ENCODE assay signal across 21 mouse cellular contexts in the genomic region with DNA sequence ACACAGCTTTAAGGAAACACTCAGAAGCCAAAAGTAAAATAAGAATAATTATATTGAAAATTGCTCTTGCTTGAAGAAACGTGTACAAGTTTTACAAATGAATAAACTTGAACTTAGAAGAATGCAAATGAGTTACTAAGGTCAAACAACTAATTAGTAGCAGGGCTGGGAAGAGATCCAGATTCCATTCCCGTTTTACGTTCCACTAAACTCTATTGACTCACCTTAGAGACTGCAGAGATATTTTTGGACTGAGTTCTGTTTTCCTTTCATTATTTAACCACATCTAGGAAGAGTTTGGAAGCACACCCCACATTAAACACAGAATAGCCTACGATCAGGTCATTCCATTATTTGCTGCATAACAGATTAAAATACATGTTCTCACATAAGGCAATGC.
DNase-seq lines count a peak whose midpoint lies in the region; ATAC-seq and TF ChIP-seq lines count a peak whose summit lies in the region.
"Had no signal": no experiment of that assay in that cellular context is flagged by ENCODE, and none has a peak within 500 bp of the region (broad histone marks: within the 10 kb centered on the region; RNA-seq: fewer than 3 reads in every experiment).

No protein-coding gene starts in this region.

- no peaks in the 10 kb centered on the region for H3K36me3 ChIP-seq in forebrain, embryonic 14.5 days (ENCODE audit: control insufficient read depth, insufficient read depth, low read length)
- no peaks in the 10 kb centered on the region for H3K36me3 ChIP-seq in forebrain, embryonic 11.5 days (ENCODE audit: control insufficient read depth, insufficient read depth, low read length)
- H3K36me3 ChIP-seq: embryonic facial prominence, embryonic 13.5 days; forebrain, embryonic 10.5 days; heart, embryonic 13.5 days; hindbrain, embryonic 15.5 days had no signal

- no peak overlapping the region for H3K4me2 ChIP-seq in forebrain, embryonic 14.5 days (ENCODE audit: low read length)
- no peak overlapping the region for H3K4me2 ChIP-seq in forebrain, embryonic 11.5 days (ENCODE audit: low read depth, low read length, severe bottlenecking)
- H3K4me2 ChIP-seq: embryonic facial prominence, embryonic 13.5 days; heart, embryonic 13.5 days; hindbrain, embryonic 15.5 days had no signal

- DNase-seq in forebrain, embryonic 14.5 days (ENCODE audit: low spot score): peak; percentile 45
- DNase-seq in forebrain, embryonic 11.5 days (ENCODE audit: low spot score): no peak
- peak; percentile 94 for DNase-seq in kidney, adult 9 months
- DNase-seq in kidney, adult 18-20 months: no peak
- DNase-seq in Patski (ENCODE audit: low read depth, low spot score): peak; percentile 27
- DNase-seq in kidney, postnatal 14 days: peak; percentile 60
- no peak for DNase-seq in gastrocnemius, postnatal 25 days
- no peak for DNase-seq in cerebellum, postnatal 4 days (ENCODE audit: low spot score in 2 of 2)
- DNase-seq: adrenal gland, adult 2 months; adrenal gland, postnatal 25 days; cerebellum, adult 11 months; cerebellum, adult 8-10 months; cerebellum, postnatal 14 days; gastrocnemius, postnatal 14 days; heart, postnatal 36 days had no signal

- no peaks in the 10 kb centered on the region for H3K27me3 ChIP-seq in forebrain, embryonic 14.5 days (replicated peaks; ENCODE audit: control insufficient read depth, insufficient read depth, low read length)
- no peaks in the 10 kb centered on the region for H3K27me3 ChIP-seq in forebrain, embryonic 11.5 days (ENCODE audit: control insufficient read depth, insufficient read depth, low read length)
- no peaks in the 10 kb centered on the region for H3K27me3 ChIP-seq in Patski
- H3K27me3 ChIP-seq: embryonic facial prominence, embryonic 13.5 days; heart, embryonic 13.5 days; hindbrain, embryonic 15.5 days had no signal

- in situ Hi-C loops in Patski (cut with MboI; ENCODE audit: low pct_unique_long_range_greater_than_20kb): no loop called here

- no peak overlapping the region for H3K27ac ChIP-seq in forebrain, embryonic 14.5 days (ENCODE audit: low read depth, low read length)
- H3K27ac ChIP-seq in forebrain, embryonic 11.5 days (ENCODE audit: low read depth, low read length): no peak overlapping the region
- H3K27ac ChIP-seq: embryonic facial prominence, embryonic 13.5 days; forebrain, embryonic 10.5 days; heart, embryonic 13.5 days; hindbrain, embryonic 15.5 days had no signal

- CTCF ChIA-PET in Patski (lab: Charles Lee): no interaction called here

- 26% methylated on average over 4 of the region's 4 CpGs for WGBS in forebrain, embryonic 14.5 days
- WGBS in forebrain, embryonic 11.5 days: 71% methylated on average over 4 of the region's 4 CpGs

- TF ChIP-seq CTCF in Patski (IDR thresholded peaks at IDR 0.05): no peak

- H3K9ac ChIP-seq in forebrain, embryonic 14.5 days (ENCODE audit: low read length): no peak overlapping the region
- H3K9ac ChIP-seq in forebrain, embryonic 11.5 days (ENCODE audit: low read length): no peak overlapping the region
- H3K9ac ChIP-seq: embryonic facial prominence, embryonic 13.5 days; heart, embryonic 13.5 days; hindbrain, embryonic 15.5 days had no signal

- no peaks in the 10 kb centered on the region for H3K9me3 ChIP-seq in forebrain, embryonic 14.5 days (replicated peaks; ENCODE audit: control insufficient read depth, low read length)
- H3K9me3 ChIP-seq in forebrain, embryonic 11.5 days (ENCODE audit: control insufficient read depth, low read length): no peaks in the 10 kb centered on the region
- H3K9me3 ChIP-seq: embryonic facial prominence, embryonic 13.5 days; forebrain, embryonic 10.5 days; heart, embryonic 13.5 days; hindbrain, embryonic 15.5 days had no signal

- H3K4me1 ChIP-seq in forebrain, embryonic 14.5 days (ENCODE audit: control insufficient read depth, insufficient read depth, low read length): no peaks in the 10 kb centered on the region
- no peaks in the 10 kb centered on the region for H3K4me1 ChIP-seq in forebrain, embryonic 11.5 days (replicated peaks; ENCODE audit: control insufficient read depth, insufficient read depth, low read length)
- H3K4me1 ChIP-seq: embryonic facial prominence, embryonic 13.5 days; forebrain, embryonic 10.5 days; heart, embryonic 13.5 days; hindbrain, embryonic 15.5 days had no signal

- no peak for ATAC-seq in forebrain, embryonic 14.5 days
- ATAC-seq in forebrain, embryonic 11.5 days (replicated peaks; ENCODE audit: low FRiP score): no peak
- peak; percentile 76 for ATAC-seq in Patski
- ATAC-seq: forebrain, embryonic 16.5 days had no signal

- POLR2A ChIA-PET in Patski (lab: Charles Lee): no interaction called here

- H3K4me3 ChIP-seq in forebrain, embryonic 14.5 days (ENCODE audit: low read depth, low read length): no peak overlapping the region
- no peak overlapping the region for H3K4me3 ChIP-seq in forebrain, embryonic 11.5 days (ENCODE audit: low read depth, low read length)
- H3K4me3 ChIP-seq: embryonic facial prominence, embryonic 13.5 days; erythroblast, embryonic 14.5 days; forebrain, embryonic 10.5 days; heart, embryonic 13.5 days; hindbrain, embryonic 15.5 days had no signal

Comparison
In these comparisons a context has a peak if more than half of its experiments do, and no peak if none do; other contexts are left out.
1. DNase-seq: peak in forebrain, embryonic 14.5 days (single experiment), kidney, adult 9 months (single experiment), Patski (single experiment) and kidney, postnatal 14 days (single experiment); none in forebrain, embryonic 11.5 days (single experiment), kidney, adult 18-20 months (single experiment), gastrocnemius, postnatal 25 days (single experiment) and cerebellum, postnatal 4 days (0 of 2).